Mouse (Mus musculus) neural tube, embryonic 11.5 days (tissue): ENCODE data around the gene Acox1. TPM values are rescaled to one million over a fixed set of nuclear protein-coding genes. Genes with fewer than 3 reads are reported as not detected.

ENCODE experiments used
- polyA plus RNA-seq: library from polyadenylated mRNA; unstranded; fragments of >200 nt; fragmentation: Nextera tagmentation; extraction: Ambion mirVana; gene quantifications from 2 replicates; pipeline ENCODE4 v1.2.1, GENCODE M21; 2014

The Acox1 gene
- polyA plus RNA-seq, 1 experiment from 2014 or later, result 34.4 TPM

Other genes with a start within 250 kb of the Acox1 start
- gene Itgb4, start 224.3 kb downstream of the Acox1 start, polyA plus RNA-seq, result 0.58 and 0.72 TPM in 2 replicates
- 122 and 124 TPM in 2 replicates for gene Galk1, start 186.3 kb downstream of the Acox1 start, polyA plus RNA-seq
- 1,827 and 1,865 TPM in 2 replicates for gene H3f3b, start 171.1 kb downstream of the Acox1 start, polyA plus RNA-seq
- 30.3 and 34.4 TPM in 2 replicates for gene Unk, start 168.7 kb downstream of the Acox1 start, polyA plus RNA-seq
- gene Unc13d, start 121.1 kb downstream of the Acox1 start, polyA plus RNA-seq, result 1.3 and 1.5 TPM in 2 replicates
- 95.3 and 105 TPM in 2 replicates for gene Wbp2, start 112.0 kb downstream of the Acox1 start, polyA plus RNA-seq
- gene Trim47, start 71.8 kb downstream of the Acox1 start, polyA plus RNA-seq, result 3.2 and 3.3 TPM in 2 replicates
- 1.6 TPM in 2 replicates for gene Trim65, start 67.9 kb downstream of the Acox1 start, polyA plus RNA-seq
- gene Mrpl38, start 60.2 kb downstream of the Acox1 start, polyA plus RNA-seq, result 99.8 and 102 TPM in 2 replicates
- gene Fbf1, start 30.9 kb downstream of the Acox1 start, polyA plus RNA-seq, result 35.7 and 37.0 TPM in 2 replicates
- gene Ten1, start 190 bp downstream of the Acox1 start, polyA plus RNA-seq, result 54.9 and 63.6 TPM in 2 replicates
- gene Evpl, start 39.0 kb upstream of the Acox1 start, polyA plus RNA-seq, result 0.90 and 0.93 TPM in 2 replicates
- gene Srp68, start 75.2 kb upstream of the Acox1 start, polyA plus RNA-seq, result 83.5 and 87.4 TPM in 2 replicates
- 0.49 and 0.70 TPM in 2 replicates for gene Galr2, start 81.9 kb upstream of the Acox1 start, polyA plus RNA-seq
- gene Exoc7, start 108.2 kb upstream of the Acox1 start, polyA plus RNA-seq, result 74.3 and 75.5 TPM in 2 replicates
- gene Foxj1, start 136.4 kb upstream of the Acox1 start, polyA plus RNA-seq, result 2.5 and 3.1 TPM in 2 replicates
- 31.1 and 34.6 TPM in 2 replicates for gene Rnf157, start 214.0 kb upstream of the Acox1 start, polyA plus RNA-seq
- 90.3 and 92.4 TPM in 2 replicates for gene Ubald2, start 235.0 kb upstream of the Acox1 start, polyA plus RNA-seq